Mouse (Mus musculus): Measurements from ENCODE around the gene Rtkn. TPM values are rescaled to one million over a fixed set of nuclear protein-coding genes. Genes with fewer than 3 reads are reported as not detected.
A peak's percentile ranks its signal among the peaks of the same experiment; 100 is the strongest.

Gene Rtkn
- total and polyA plus RNA-seq, 3 experiments: 5.2 to 27.7 (median 6.7) TPM

DNA sequence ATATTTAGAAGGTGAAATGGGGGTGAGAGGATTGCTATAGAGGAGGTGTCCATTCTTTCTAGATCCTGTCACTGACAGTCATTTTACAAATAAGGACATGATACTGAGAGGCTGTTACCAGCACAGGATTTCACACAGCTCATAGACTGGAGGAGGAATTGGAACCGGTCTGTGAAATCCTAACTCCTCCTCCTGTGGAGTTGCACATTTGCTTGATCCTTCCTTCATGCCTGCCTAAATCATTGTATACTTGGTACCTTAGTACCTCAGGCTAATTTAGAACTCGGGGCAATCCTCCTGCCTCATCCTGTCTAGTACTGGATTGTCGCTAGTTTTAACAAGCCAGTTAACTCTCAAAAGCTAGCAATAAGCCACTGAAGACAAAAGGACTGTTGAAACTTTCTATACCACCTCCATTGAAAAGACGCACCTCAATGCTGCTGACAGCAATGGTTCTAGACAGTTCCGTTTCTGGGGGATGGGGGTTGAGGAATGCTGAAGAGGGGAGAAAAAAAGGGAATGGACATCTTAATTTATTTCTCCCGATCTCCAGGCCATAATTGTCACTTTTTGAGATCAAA, 29.9 kb downstream of the Rtkn start:
- Histone ChIP-seq H3K27me3 (ENCODE audit: control insufficient read depth, insufficient read depth, low read length) (peaks cover 2% of the 10 kb centered on the region; the same call in 1 of the 2 replicates), H3K36me3 (ENCODE audit: control insufficient read depth, insufficient read depth, low read length) (no peaks in the 10 kb centered on the region), H3K4me1 (ENCODE audit: control insufficient read depth, insufficient read depth, low read length) (peaks cover 6% of the 10 kb centered on the region; the same call in 1 of the 2 replicates), H3K4me3 (peak overlapping the region; percentile 95), H3K27ac (peak overlapping the region; percentile 97), H3K79me2 (replicated peaks; ENCODE audit: control insufficient read depth, insufficient read depth, low read length) (peaks cover 6% of the 10 kb centered on the region), H3K9ac (ENCODE audit: low read depth, low read length) (peak overlapping the region; percentile 46; the same call in 1 of the 2 replicates)
- no peak for DNase-seq
- TF ChIP-seq POLR2A (IDR thresholded peaks at IDR 0.05; ENCODE audit: insufficient read depth, low read depth, low read length) (peak; percentile 78; the same call in 1 of the 2 replicates), EP300 (IDR thresholded peaks at IDR 0.05; ENCODE audit: insufficient read depth, low read depth, low read length) (no peak)
- intact Hi-C loops (cut with DNase I): loop anchor here (2.0 to 5.0 kb wide), 3 partner anchors 40 to 112 kb away; partner anchors contain the start of genes Ino80b and Mogs
- 4% methylated on average over 6 of the region's 6 CpGs for WGBS

DNA sequence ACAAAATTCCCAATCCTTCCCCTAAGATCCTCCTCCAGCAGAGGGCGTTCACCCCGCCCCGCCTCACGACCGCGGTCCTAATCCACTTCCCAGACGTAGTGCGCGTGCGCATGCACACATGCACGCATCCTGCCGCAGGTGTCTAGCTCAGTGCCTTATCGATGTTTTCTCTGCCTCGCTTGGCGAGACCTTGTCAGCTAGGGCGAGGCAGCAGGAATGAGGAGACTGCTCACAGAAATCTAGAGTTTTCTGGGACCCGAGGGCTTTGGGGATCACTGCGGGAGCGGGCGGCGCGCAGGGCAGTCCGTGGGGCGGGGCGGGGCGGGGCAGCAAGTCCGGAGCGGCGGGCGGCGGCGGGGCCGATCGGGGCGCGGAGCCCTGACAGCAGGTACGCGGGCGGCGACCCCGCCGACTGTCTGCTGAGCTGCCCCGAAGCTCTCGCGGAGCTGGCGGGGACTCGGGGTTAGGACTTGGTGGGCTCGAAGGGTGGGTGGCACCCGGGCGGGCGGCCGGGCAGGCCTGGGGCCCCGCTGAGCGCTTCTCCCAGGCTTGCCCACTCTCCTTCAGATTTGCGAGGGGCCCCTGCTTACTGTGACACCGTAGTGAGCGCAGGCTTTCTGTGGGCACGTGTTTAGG, 30.5 kb downstream of the Rtkn start, which contains the start of gene Dctn1:
TSS of gene Dctn1 (plus strand) at position 314 of the 636 bp plus-strand sequence.
- under 1% methylated on average over 55 of the region's 58 CpGs for WGBS
- peak within 1 kb of the TSS; percentile 95 for H3K4me3 ChIP-seq
- H3K4me1 ChIP-seq (ENCODE audit: control insufficient read depth, insufficient read depth, low read length): peaks cover 6% of the 10 kb centered on the region; the same call in 1 of the 2 replicates
- peaks cover 6% of the 10 kb centered on the region for H3K79me2 ChIP-seq (replicated peaks; ENCODE audit: control insufficient read depth, insufficient read depth, low read length)
- peak; percentile 95 for DNase-seq
- H3K27ac ChIP-seq: peak within 1 kb of the TSS; percentile 97
- no peak; the same call in 1 of the 2 replicates for TF ChIP-seq POLR2A (IDR thresholded peaks at IDR 0.05; ENCODE audit: insufficient read depth, low read depth, low read length)
- peak; percentile 91 for TF ChIP-seq CTCF (IDR thresholded peaks at IDR 0.05)
- TF ChIP-seq EP300 (IDR thresholded peaks at IDR 0.05; ENCODE audit: insufficient read depth, low read depth, low read length): peak; percentile 91
- peak within 1 kb of the TSS; percentile 66 for H3K9ac ChIP-seq (ENCODE audit: low read depth, low read length)
- H3K36me3 ChIP-seq (ENCODE audit: control insufficient read depth, insufficient read depth, low read length): no peaks in the 10 kb centered on the region; the same call in 1 of the 2 replicates
- peaks cover 2% of the 10 kb centered on the region; the same call in 1 of the 2 replicates for H3K27me3 ChIP-seq (ENCODE audit: control insufficient read depth, insufficient read depth, low read length)
- intact Hi-C loops (cut with DNase I): loop anchor here (2.0 to 5.0 kb wide), 3 partner anchors 41 to 112 kb away; partner anchors contain the start of genes Ino80b and Mogs

DNA sequence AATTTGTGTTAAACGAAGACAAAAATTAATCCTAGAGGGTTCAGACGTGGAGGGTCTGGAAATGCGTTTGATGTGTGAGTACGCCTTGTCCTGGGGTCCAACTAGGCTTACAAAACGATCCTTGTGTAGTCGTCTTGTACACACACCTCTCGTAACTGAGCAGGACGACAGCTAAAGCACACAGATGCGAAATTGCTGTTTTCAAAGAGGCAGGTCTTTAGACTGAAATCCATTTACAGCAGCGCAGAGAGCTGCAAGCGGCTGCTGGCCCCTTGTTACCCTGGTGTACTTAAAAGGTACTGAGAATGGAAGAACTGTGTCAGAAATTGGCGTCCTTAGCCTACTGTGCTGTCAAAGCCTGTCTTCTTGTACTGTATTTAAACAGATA, 31.0 kb downstream of the Rtkn start:
- H3K4me1 ChIP-seq (ENCODE audit: control insufficient read depth, insufficient read depth, low read length): peaks cover 6% of the 10 kb centered on the region; the same call in 1 of the 2 replicates
- TF ChIP-seq EP300 (IDR thresholded peaks at IDR 0.05; ENCODE audit: insufficient read depth, low read depth, low read length) (no peak), CTCF (IDR thresholded peaks at IDR 0.05) (peak; percentile 30; the same call in 1 of the 2 replicates)
- under 1% methylated on average over 12 of the region's 12 CpGs for WGBS
- peak overlapping the region; percentile 95 for H3K4me3 ChIP-seq
- intact Hi-C loops (cut with DNase I): loop anchor here (5.0 kb wide), 1 partner anchor 111 kb away; no protein-coding TSS in a partner anchor
- H3K27me3 ChIP-seq (ENCODE audit: control insufficient read depth, insufficient read depth, low read length): peaks cover 2% of the 10 kb centered on the region; the same call in 1 of the 2 replicates
- DNase-seq: no peak
- peaks cover 6% of the 10 kb centered on the region for H3K79me2 ChIP-seq (replicated peaks; ENCODE audit: control insufficient read depth, insufficient read depth, low read length)
- peak overlapping the region; percentile 97 for H3K27ac ChIP-seq
- peak overlapping the region; percentile 66 for H3K9ac ChIP-seq (ENCODE audit: low read depth, low read length)
- H3K36me3 ChIP-seq (ENCODE audit: control insufficient read depth, insufficient read depth, low read length): no peaks in the 10 kb centered on the region; the same call in 1 of the 2 replicates

DNA sequence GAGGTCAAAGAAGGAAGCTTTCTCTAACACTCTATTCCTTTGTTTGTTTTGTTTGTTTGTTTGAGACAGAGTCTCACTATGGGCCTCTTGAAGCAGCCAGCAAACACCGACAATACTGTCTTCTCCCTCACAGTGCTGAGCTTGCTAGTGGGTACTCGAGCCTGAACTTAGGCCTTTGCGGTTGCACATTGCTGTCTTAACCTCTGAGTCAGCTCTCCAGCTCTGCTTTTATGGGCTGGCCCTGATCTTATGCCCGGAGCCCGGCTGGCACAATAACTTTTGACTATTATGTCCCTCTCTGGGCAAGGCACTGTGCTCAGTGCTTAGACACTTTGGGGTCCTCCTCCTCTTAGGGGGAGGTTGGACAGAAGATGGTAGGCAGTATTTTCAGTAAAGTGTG, 34.6 kb downstream of the Rtkn start:
- no peaks in the 10 kb centered on the region; the same call in 1 of the 2 replicates for H3K36me3 ChIP-seq (ENCODE audit: control insufficient read depth, insufficient read depth, low read length)
- WGBS: 59% methylated on average over 5 of the region's 5 CpGs
- H3K79me2 ChIP-seq (replicated peaks; ENCODE audit: control insufficient read depth, insufficient read depth, low read length): peaks cover 10% of the 10 kb centered on the region
- no peak overlapping the region for H3K4me3 ChIP-seq
- TF ChIP-seq CTCF (IDR thresholded peaks at IDR 0.05) (no peak), EP300 (IDR thresholded peaks at IDR 0.05; ENCODE audit: insufficient read depth, low read depth, low read length) (no peak), POLR2A (IDR thresholded peaks at IDR 0.05; ENCODE audit: insufficient read depth, low read depth, low read length) (no peak)
- H3K27me3 ChIP-seq (ENCODE audit: control insufficient read depth, insufficient read depth, low read length): no peaks in the 10 kb centered on the region
- no peak overlapping the region for H3K9ac ChIP-seq (ENCODE audit: low read depth, low read length)
- H3K4me1 ChIP-seq (ENCODE audit: control insufficient read depth, insufficient read depth, low read length): peaks cover 7% of the 10 kb centered on the region
- no peak overlapping the region for H3K27ac ChIP-seq
- no peak for DNase-seq
- intact Hi-C loops (cut with DNase I): loop anchor here (5.0 kb wide), 1 partner anchor 107 kb away; no protein-coding TSS in a partner anchor

DNA sequence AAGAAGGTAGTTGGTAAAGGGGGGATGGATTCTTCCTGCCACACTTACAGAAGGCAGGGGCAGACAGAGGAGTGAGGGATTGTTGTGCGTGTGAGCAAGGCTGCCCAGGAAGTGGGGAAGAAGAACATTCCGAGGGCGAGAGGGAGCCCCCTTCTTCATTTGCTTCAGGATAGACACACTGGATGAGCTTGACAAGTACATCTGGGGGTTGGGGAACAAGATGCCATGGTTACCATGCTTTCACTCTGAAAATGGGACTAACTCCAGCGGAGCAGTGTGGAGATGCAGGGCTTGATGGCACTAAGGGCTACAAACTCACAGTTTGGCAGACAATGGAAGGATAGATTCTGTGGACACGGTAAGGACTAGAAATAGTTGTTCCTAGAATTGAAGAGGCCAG, 35.8 kb downstream of the Rtkn start:
- Histone ChIP-seq H3K36me3 (ENCODE audit: control insufficient read depth, insufficient read depth, low read length) (no peaks in the 10 kb centered on the region; the same call in 1 of the 2 replicates), H3K9ac (ENCODE audit: low read depth, low read length) (no peak overlapping the region), H3K27me3 (ENCODE audit: control insufficient read depth, insufficient read depth, low read length) (no peaks in the 10 kb centered on the region), H3K4me1 (ENCODE audit: control insufficient read depth, insufficient read depth, low read length) (peaks cover 7% of the 10 kb centered on the region), H3K27ac (no peak overlapping the region), H3K4me3 (no peak overlapping the region), H3K79me2 (replicated peaks; ENCODE audit: control insufficient read depth, insufficient read depth, low read length) (peaks cover 10% of the 10 kb centered on the region)
- 76% methylated on average over 5 of the region's 5 CpGs for WGBS
- intact Hi-C loops (cut with DNase I): no loop called here
- TF ChIP-seq POLR2A (IDR thresholded peaks at IDR 0.05; ENCODE audit: insufficient read depth, low read depth, low read length) (no peak), CTCF (IDR thresholded peaks at IDR 0.05) (no peak), EP300 (IDR thresholded peaks at IDR 0.05; ENCODE audit: insufficient read depth, low read depth, low read length) (no peak)
- DNase-seq: no peak
